Mouse (Mus musculus) hindbrain, embryonic 11.5 days (tissue): ENCODE data around the gene Lyst. TPM values are rescaled to one million over a fixed set of nuclear protein-coding genes. Genes with fewer than 3 reads are reported as not detected.
A peak's percentile ranks its signal among the peaks of the same experiment; 100 is the strongest.

ENCODE experiments used
- ATAC-seq: fragments of 200-750 bp; cut with Nextera tagmentation; 2 replicates; pipeline ENCODE4 v1.8.0; 2017; ENCODE audit warnings: mild to moderate bottlenecking, moderate TSS enrichment, moderate library complexity; ENCODE audit not compliant: low FRiP score
- DNase-seq: peaks from one replicate; pipeline ENCODE4 v3.0.0-alpha.2; 2015; ENCODE audit warnings: low spot score
- H3K27ac ChIP-seq: fragments of 300-500 bp; sonication (generic); 2 replicates; pipeline ENCODE4 v1.5.1; 2014; ENCODE audit warnings: mild to moderate bottlenecking, low read depth, low read length
- H3K27me3 ChIP-seq: fragments of 300-500 bp; sonication (generic); 2 replicates; pipeline ENCODE4 v1.6.1; 2014; ENCODE audit warnings: mild to moderate bottlenecking, low read length, moderate library complexity, mixed read lengths; ENCODE audit not compliant: control insufficient read depth, insufficient read depth
- H3K36me3 ChIP-seq: fragments of 300-500 bp; sonication (generic); 2 replicates; pipeline ENCODE4 v1.6.1; 2014; ENCODE audit warnings: mild to moderate bottlenecking, low read length, moderate library complexity, mixed read lengths; ENCODE audit not compliant: control insufficient read depth, insufficient read depth
- H3K4me1 ChIP-seq: fragments of 300-500 bp; sonication (generic); replicated peaks from 2 replicates; pipeline ENCODE4 v1.6.1; 2014; ENCODE audit warnings: low read length, mixed read lengths; ENCODE audit not compliant: control insufficient read depth, insufficient read depth
- H3K4me2 ChIP-seq: fragments of 300-500 bp; sonication (generic); replicated peaks from 2 replicates; pipeline ENCODE4 v1.6.1; 2014; ENCODE audit warnings: mild to moderate bottlenecking, low read depth, low read length
- H3K4me3 ChIP-seq: fragments of 300-500 bp; sonication (generic); 2 replicates; pipeline ENCODE4 v1.5.1; 2014; ENCODE audit warnings: low read depth, low read length
- H3K9ac ChIP-seq: fragments of 300-500 bp; sonication (generic); 2 replicates; pipeline ENCODE4 v1.6.1; 2014; ENCODE audit warnings: low read depth, low read length
- H3K9me3 ChIP-seq: fragments of 300-500 bp; sonication (generic); 2 replicates; pipeline ENCODE4 v1.6.1; 2016; ENCODE audit warnings: low read length; ENCODE audit not compliant: control insufficient read depth
- WGBS: fragments of 180-500 bp; shearing (Covaris S2); extraction: QIAGEN DNeasy Blood & Tissue Kit; methylation state at CpG from one replicate; pipeline ENCODE4 v1.1.7; 2014; 5-methylcytosine and 5-hydroxymethylcytosine counted together
- polyA plus RNA-seq: library from polyadenylated mRNA; unstranded; fragments of >200 nt; fragmentation: Nextera tagmentation; extraction: Ambion mirVana; gene quantifications from 2 replicates; pipeline ENCODE4 v1.2.1, GENCODE M21; 2014

Lyst gene
- polyA plus RNA-seq, 1 experiment from 2014 or later = 4.7 TPM

GRCm38 (mm10) chr13:13569603-13570002 is 20.6 kb upstream of the Lyst start:
- no peak overlapping the region for H3K4me3 ChIP-seq
- H3K36me3 ChIP-seq = no peaks in the 10 kb centered on the region
- H3K9ac ChIP-seq = no peak overlapping the region
- H3K27me3 ChIP-seq = no peaks in the 10 kb centered on the region
- H3K4me2 ChIP-seq = no peak overlapping the region
- H3K4me1 ChIP-seq = no peaks in the 10 kb centered on the region
- no peak for DNase-seq
- no peak for ATAC-seq
- H3K9me3 ChIP-seq = no peaks in the 10 kb centered on the region
- H3K27ac ChIP-seq = no peak overlapping the region

- Histone ChIP-seq H3K27me3 (no peaks in the 10 kb centered on the region), H3K4me1 (no peaks in the 10 kb centered on the region), H3K27ac (no peak overlapping the region), H3K36me3 (no peaks in the 10 kb centered on the region), H3K4me2 (no peak overlapping the region), H3K9ac (no peak overlapping the region), H3K9me3 (no peaks in the 10 kb centered on the region), H3K4me3 (no peak overlapping the region)
- 78% methylated on average over 10 of the region's 10 CpGs for whole genome bisulfite sequencing
- ATAC-seq = no peak
- no peak for DNase-seq
These were observed 17.9 kb upstream of the Lyst start for GRCm38 (mm10) chr13:13572060-13572835.

- Histone ChIP-seq H3K9ac (no peak overlapping the region), H3K4me2 (no peak overlapping the region), H3K4me3 (no peak overlapping the region), H3K4me1 (no peaks in the 10 kb centered on the region), H3K27me3 (no peaks in the 10 kb centered on the region), H3K27ac (no peak overlapping the region), H3K36me3 (no peaks in the 10 kb centered on the region), H3K9me3 (no peaks in the 10 kb centered on the region)
- 92% methylated on average over 2 of the region's 2 CpGs for WGBS
- DNase-seq (no peak), ATAC-seq (no peak)
These were observed 17.3 kb upstream of the Lyst start for GRCm38 (mm10) chr13:13572941-13573340.

- Histone ChIP-seq H3K27me3 (no peaks in the 10 kb centered on the region), H3K27ac (no peak overlapping the region), H3K4me1 (no peaks in the 10 kb centered on the region), H3K36me3 (no peaks in the 10 kb centered on the region), H3K9ac (no peak overlapping the region), H3K4me2 (no peak overlapping the region), H3K4me3 (no peak overlapping the region), H3K9me3 (no peaks in the 10 kb centered on the region)
- DNase-seq (no peak), ATAC-seq (no peak)
- WGBS = 75% methylated on average over 5 of the region's 5 CpGs
These were observed 16.5 kb upstream of the Lyst start for GRCm38 (mm10) chr13:13573572-13574257.

- no peak for DNase-seq
- no peaks in the 10 kb centered on the region for H3K36me3 ChIP-seq
- 81% methylated on average over 8 of the region's 8 CpGs for WGBS
- H3K9me3 ChIP-seq = no peaks in the 10 kb centered on the region
- H3K9ac ChIP-seq = no peak overlapping the region
- no peaks in the 10 kb centered on the region for H3K27me3 ChIP-seq
- H3K4me1 ChIP-seq = no peaks in the 10 kb centered on the region
- no peak overlapping the region for H3K27ac ChIP-seq
- ATAC-seq = no peak
- no peak overlapping the region for H3K4me2 ChIP-seq
- H3K4me3 ChIP-seq = no peak overlapping the region
These were observed 15.8 kb upstream of the Lyst start for GRCm38 (mm10) chr13:13574258-13574870.

GRCm38 (mm10) chr13:13575106-13575505 is 15.1 kb upstream of the Lyst start:
- ATAC-seq = no peak
- H3K27me3 ChIP-seq = no peaks in the 10 kb centered on the region
- no peaks in the 10 kb centered on the region for H3K36me3 ChIP-seq
- 76% methylated on average over 8 of the region's 8 CpGs for WGBS
- no peaks in the 10 kb centered on the region for H3K9me3 ChIP-seq
- H3K4me2 ChIP-seq = no peak overlapping the region
- DNase-seq = no peak
- no peak overlapping the region for H3K9ac ChIP-seq
- H3K4me1 ChIP-seq = no peaks in the 10 kb centered on the region
- H3K27ac ChIP-seq = no peak overlapping the region
- H3K4me3 ChIP-seq = no peak overlapping the region

- ATAC-seq (no peak), DNase-seq (peak; percentile 18)
- Histone ChIP-seq H3K27me3 (no peaks in the 10 kb centered on the region), H3K4me2 (no peak overlapping the region), H3K9ac (no peak overlapping the region), H3K4me3 (no peak overlapping the region), H3K27ac (no peak overlapping the region), H3K9me3 (no peaks in the 10 kb centered on the region), H3K36me3 (no peaks in the 10 kb centered on the region), H3K4me1 (no peaks in the 10 kb centered on the region)
- WGBS = 51% methylated on average over 8 of the region's 8 CpGs
These were observed 13.6 kb upstream of the Lyst start for GRCm38 (mm10) chr13:13576469-13577205.

- ATAC-seq = no peak
These were observed 8.2 kb upstream of the Lyst start for GRCm38 (mm10) chr13:13581988-13582387.

More at GRCm38 (mm10) chr13:13581988-13582387, 8.2 kb upstream of the Lyst start:
- H3K27me3 ChIP-seq = no peaks in the 10 kb centered on the region
- H3K36me3 ChIP-seq = no peaks in the 10 kb centered on the region
- H3K27ac ChIP-seq = no peak overlapping the region
- no peaks in the 10 kb centered on the region for H3K9me3 ChIP-seq
- WGBS = 80% methylated on average over 4 of the region's 4 CpGs
- H3K4me1 ChIP-seq = no peaks in the 10 kb centered on the region
- H3K9ac ChIP-seq = no peak overlapping the region
- DNase-seq = no peak
- no peak overlapping the region for H3K4me3 ChIP-seq
- H3K4me2 ChIP-seq = no peak overlapping the region
